Mouse (Mus musculus) E14TG2a.4 (cell line): Measurements from ENCODE around the gene Ubl4b.

Source experiments
- CTCF ChIP-seq: conservative IDR thresholded peaks from 2 replicates; pipeline ENCODE4 v1.5.1; 2014; ENCODE audit warnings: low read length
- NANOG ChIP-seq: IDR thresholded peaks from 2 replicates; pipeline ENCODE4 v1.6.1; 2014; ENCODE audit warnings: borderline replicate concordance, low read length, mixed read lengths
- POU5F1 ChIP-seq: IDR thresholded peaks from 2 replicates; pipeline ENCODE4 v1.6.1; 2014; ENCODE audit warnings: low read length, borderline replicate concordance

GRCm38 (mm10) chr3:107582875-107583767, 28.2 kb upstream of the Ubl4b start:
- no peak for TF ChIP-seq POU5F1
- TF ChIP-seq CTCF = no peak
- no peak for TF ChIP-seq NANOG
